ENCODE assay signal across 14 mouse cellular contexts in the genomic region with DNA sequence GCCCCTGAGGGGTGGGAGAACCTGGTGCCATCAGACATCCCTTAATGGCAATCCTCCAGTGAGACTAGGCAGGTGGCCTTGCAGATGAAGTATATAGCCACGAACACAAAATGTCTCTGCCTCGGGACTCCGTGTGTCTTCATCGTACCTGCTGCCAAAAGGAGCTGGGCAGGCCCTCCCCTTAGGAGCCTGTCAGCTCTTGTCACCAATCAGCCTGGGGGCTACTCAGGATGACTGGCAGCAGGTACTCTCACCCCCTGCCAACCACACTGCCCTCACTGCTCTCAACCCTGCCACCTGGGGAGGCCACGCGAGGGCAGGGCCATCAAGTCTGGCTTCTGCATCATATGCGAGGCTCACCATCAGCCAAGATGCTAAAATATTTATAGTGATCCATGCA.
"Had no signal": no experiment of that assay in that cellular context is flagged by ENCODE, and none has a peak within 500 bp of the region (broad histone marks: within the 10 kb centered on the region; RNA-seq: fewer than 3 reads in every experiment).

No protein-coding gene starts in this region.

- H3K4me3 ChIP-seq: kidney, embryonic 15.5 days; limb, embryonic 15.5 days; liver, embryonic 12.5 days; megakaryocyte, embryonic 14.5 days; myocyte; neural tube, embryonic 15.5 days had no signal

- H3K9me3 ChIP-seq: kidney, embryonic 15.5 days; limb, embryonic 15.5 days; liver, embryonic 12.5 days; megakaryocyte, embryonic 14.5 days; neural tube, embryonic 15.5 days had no signal

- H3K4me1 ChIP-seq: kidney, embryonic 15.5 days; limb, embryonic 15.5 days; liver, embryonic 12.5 days; megakaryocyte, embryonic 14.5 days had no signal

- H3K27me3 ChIP-seq: kidney, embryonic 15.5 days; limb, embryonic 15.5 days; liver, embryonic 12.5 days; megakaryocyte, embryonic 14.5 days; neural tube, embryonic 15.5 days had no signal

- DNase-seq: kidney, adult 2 months; kidney, postnatal 14 days; lung, embryonic 14.5 days; lung, postnatal 10 days; right cerebral cortex, adult 18-20 months; right cerebral cortex, postnatal 25 days; thymus, postnatal 36 days had no signal

- H3K9ac ChIP-seq: kidney, embryonic 15.5 days; limb, embryonic 15.5 days; liver, embryonic 12.5 days; lung, embryonic 14.5 days; neural tube, embryonic 15.5 days had no signal

- ATAC-seq: liver, embryonic 12.5 days had no signal

- H3K36me3 ChIP-seq: kidney, embryonic 15.5 days; limb, embryonic 15.5 days; liver, embryonic 12.5 days; neural tube, embryonic 15.5 days had no signal

- H3K4me2 ChIP-seq: kidney, embryonic 15.5 days; limb, embryonic 15.5 days; liver, embryonic 12.5 days; lung, embryonic 14.5 days; neural tube, embryonic 15.5 days had no signal

- H3K27ac ChIP-seq: kidney, embryonic 15.5 days; limb, embryonic 15.5 days; liver, embryonic 12.5 days; macrophage; neural tube, embryonic 15.5 days had no signal
